Mouse (Mus musculus): ENCODE data around the gene Hoxa4.

Gene Hoxa4

GRCm38 (mm10) chr6:52177806-52178205, 13.7 kb downstream of the Hoxa4 start:
- DNase-seq = no peak

DNA sequence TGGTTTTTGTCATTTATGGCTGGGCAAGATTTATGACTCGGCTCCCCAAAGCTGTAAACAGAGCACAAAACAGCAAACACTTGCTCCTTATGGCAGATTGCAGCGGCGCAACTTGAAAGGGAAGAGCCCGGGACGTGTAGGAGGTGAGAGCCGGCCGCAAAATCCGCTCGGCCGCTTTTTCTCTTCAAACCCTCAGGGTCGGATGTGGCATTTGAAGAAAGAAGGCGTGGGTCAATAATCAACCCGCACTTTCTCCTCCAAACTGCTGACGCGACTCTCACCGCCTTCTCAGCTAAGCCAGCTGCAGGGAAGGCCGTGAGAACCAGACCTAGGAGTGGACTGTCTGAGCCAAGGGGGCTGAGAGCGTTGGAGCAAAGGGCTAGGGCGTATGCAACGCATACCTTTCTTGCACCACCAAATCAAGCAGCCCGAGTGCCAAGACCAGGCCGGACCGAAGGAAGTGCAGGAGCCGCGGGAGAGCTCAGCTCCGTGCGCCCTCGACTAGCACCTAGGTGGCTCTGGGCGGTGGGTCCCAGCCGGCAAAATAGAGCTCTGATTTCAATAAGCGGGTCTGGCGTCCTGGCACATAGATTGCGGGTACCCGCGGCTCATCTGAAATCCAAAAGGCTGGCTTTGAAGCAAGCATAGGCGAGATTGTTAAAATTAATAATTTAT, 14.4 kb downstream of the Hoxa4 start, which contains the start of gene 5730596B20Rik:
TSS of gene 5730596B20Rik (plus strand) at position 438 of the 675 bp plus-strand sequence.
- DNase-seq = no peak

DNA sequence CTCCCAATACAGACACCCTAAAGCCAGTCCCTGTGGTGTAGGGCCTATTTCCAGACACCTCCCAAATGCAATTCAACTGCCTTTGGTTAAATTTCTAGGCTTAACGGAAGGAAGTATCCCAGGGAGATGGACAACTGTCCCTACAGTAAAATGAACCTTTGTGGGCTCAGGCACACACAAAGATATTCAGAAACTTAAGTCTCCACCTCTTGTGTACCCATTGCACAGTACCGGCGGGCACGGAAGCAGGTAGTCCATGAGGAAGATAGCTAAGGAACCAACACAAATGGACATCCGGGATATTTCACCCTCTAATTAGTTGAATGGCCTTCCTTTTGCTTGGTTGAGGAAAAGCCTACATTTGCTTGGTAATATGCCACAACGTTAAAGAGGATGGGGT, 15.2 kb downstream of the Hoxa4 start:
- no peak for DNase-seq

GRCm38 (mm10) chr6:52175864-52176263, 15.7 kb downstream of the Hoxa4 start:
- no peak for DNase-seq

- no peak for DNase-seq
Observed at GRCm38 (mm10) chr6:52174968-52175751, 16.4 kb downstream of the Hoxa4 start.

DNA sequence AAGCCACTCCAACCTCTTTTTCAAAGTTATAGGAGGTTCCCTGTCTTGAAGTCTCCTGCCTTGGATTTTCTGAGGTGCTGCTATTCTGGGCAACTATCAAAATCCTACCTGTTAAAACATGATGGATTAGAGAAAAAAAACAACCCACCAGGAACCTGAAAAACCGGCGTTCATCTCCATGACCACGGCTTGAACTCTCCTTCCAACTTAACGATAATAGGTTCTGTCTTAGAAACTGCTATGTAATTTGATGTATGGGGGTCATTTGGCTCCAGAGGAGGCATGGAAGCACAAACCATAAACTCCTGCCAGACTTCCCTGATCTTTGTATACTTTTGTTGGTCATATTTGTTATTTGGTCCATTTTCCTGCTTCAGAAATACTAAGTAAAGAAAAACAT, 17.9 kb downstream of the Hoxa4 start:
- no peak for DNase-seq

- peak; percentile 66 for DNase-seq
Observed at GRCm38 (mm10) chr6:52172501-52172900, 19.1 kb downstream of the Hoxa4 start.

GRCm38 (mm10) chr6:52171938-52172337, 19.6 kb downstream of the Hoxa4 start:
- no peak for DNase-seq

- no peak for DNase-seq
Observed at GRCm38 (mm10) chr6:52171331-52171730, 20.2 kb downstream of the Hoxa4 start.

DNA sequence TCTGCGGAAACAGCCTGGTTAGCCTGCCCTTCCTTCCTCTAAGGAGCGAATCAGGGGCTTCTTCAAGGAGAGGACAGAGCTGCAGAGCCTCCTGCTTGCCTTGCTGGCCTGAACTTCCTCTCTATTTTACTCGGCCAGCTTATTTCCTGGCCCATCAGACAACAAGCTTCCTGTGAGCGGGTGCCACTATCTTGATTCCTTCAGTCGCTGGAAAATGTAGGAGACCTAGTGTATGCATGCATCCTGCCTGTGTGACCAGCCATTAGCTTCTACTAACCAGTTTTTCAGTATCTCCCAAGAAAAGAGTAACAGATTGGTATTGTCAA, 20.7 kb downstream of the Hoxa4 start:
- no peak for DNase-seq

GRCm38 (mm10) chr6:52170166-52170897, 21.2 kb downstream of the Hoxa4 start:
- no peak for DNase-seq

DNA sequence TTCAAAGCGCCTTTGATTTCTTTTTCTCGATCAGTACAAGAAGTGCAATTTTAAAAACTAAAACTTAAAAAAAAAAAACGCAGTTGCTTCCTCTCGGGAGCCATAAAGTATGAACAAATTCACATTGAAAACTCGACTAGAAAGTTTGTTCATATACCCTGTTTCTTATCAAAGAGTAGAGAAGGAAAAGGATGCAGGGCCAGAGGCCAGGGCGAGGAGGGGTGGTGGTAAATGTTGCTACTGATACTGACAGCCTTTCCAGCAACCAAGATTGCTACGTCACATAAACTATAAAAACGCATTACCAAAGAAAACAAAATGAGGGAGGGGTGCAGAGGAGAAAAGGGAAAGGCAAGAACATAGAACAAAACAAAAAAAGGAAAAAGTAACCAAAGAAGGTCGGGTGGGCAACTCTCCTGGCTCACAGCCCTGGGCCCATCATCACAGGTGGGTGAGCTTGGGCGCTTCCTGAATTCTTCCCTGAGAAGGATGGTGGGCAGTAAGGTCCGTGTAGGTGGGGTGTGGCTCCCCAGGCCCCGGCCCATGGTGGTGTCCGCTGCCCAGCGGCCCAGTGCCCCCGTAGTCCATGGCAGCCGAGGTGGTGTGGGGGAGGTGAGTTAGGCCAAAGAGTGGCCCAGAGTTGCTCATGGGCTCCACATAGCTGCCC, 21.9 kb downstream of the Hoxa4 start:
- no peak for DNase-seq

DNA sequence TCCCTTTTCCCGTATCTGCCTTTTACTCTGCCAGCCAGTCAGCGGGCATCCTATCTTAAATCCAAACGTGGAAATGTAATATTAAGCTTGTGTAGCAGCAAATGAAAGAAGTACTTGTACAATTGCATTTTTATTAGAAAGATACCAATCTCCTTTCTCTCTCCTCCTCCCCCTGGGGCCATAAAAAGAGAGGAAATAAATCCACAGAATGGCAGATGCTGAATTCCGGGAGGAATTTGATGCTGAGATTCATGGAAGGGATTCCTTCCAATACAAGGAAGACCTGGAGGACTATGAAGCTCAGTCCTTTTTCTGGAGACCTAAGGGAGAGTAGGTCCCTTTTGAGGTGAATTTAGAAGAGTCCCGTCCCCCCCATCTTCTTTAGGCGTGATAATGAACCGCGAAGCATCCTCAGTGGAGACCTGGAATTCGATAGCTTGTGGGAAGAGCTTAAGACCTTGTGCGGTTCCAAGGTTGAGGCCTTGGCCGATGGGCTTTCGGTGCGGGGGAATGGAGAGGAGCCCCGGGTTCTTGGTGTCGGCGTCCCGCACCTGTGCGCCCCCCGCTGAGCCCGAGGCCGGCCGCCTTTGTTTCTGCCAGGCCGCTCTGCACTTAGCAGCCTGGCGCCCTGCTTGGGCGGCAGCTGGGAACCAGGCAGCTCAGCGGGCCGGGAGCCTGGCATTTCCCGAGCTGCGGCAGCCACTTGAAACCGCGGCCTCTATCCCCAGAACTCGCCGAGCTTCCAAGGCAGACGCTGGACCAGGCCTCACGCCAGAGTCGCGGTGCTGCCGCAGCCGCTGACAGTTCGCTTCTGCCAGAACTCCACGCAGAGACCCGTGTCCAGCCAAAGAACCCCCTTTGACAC, 23.1 kb downstream of the Hoxa4 start:
- no peak for DNase-seq

- no peak for DNase-seq
Observed at GRCm38 (mm10) chr6:52167736-52168161, 23.8 kb downstream of the Hoxa4 start.

DNA sequence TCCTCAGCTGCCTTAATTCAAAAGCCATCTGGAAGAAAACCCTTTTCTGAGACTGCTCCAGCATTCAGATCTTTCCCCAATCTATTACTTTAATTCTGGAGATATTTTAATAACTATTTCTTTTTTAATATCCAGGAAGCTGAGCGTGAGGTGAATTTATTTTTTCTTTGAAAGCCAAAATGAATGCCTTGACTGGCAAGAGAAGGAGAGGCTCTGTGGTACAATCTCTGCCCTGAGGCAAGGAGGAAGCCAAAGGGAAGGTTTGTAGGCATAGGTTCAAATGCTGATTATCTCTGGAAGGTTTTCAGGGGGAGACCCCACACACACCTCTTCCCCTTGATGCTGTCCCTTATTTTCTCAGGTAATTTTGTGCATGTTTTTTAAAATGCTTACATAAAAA, 24.4 kb downstream of the Hoxa4 start:
- DNase-seq = no peak

- DNase-seq = no peak
Observed at GRCm38 (mm10) chr6:52166431-52167077, 25.0 kb downstream of the Hoxa4 start.

DNA sequence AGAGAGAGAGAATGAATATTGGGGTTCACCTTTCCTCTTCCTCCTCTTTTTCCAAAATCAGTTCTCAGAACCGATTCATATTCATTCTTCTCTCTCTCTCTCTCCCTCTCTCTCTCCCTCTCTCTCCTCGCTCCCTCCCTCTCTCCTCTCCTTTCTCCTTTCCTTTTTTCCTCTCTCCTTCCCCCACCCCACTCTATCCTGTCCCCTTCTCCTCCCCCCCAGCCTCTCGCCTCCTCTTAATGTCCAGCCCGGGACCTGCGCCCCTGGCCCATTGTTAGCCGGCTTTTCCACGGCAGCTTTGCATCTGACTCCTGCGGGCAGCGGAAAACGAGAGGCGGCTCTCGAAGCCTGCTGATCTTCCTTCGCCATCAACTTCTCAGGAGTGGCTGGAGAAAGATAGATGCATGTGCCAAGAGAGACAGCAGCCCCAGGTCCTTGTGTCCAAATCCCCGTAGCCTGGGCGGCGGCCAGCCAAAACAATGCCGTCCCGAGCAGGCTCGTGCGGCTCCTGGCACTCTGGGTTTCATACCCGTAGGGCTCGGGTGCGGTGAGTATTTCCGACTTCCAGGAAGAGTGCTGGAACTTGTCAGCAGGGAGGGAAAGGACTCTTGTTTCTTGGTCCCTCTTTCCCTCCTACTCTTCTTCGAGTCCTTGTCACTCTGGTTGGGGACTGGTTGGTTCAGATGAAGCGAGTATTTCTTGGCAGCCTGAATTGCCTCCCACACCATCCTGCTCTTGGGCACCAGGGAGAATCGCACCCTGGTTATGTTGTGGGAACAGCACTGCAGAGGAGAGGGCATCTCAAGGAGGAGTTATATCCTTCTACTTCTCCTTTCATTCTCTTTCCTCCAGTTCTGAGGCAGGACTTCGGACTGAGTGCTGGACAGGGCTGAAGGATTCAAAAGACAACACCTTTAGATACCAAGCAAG, 25.8 kb downstream of the Hoxa4 start:
- DNase-seq = no peak

DNA sequence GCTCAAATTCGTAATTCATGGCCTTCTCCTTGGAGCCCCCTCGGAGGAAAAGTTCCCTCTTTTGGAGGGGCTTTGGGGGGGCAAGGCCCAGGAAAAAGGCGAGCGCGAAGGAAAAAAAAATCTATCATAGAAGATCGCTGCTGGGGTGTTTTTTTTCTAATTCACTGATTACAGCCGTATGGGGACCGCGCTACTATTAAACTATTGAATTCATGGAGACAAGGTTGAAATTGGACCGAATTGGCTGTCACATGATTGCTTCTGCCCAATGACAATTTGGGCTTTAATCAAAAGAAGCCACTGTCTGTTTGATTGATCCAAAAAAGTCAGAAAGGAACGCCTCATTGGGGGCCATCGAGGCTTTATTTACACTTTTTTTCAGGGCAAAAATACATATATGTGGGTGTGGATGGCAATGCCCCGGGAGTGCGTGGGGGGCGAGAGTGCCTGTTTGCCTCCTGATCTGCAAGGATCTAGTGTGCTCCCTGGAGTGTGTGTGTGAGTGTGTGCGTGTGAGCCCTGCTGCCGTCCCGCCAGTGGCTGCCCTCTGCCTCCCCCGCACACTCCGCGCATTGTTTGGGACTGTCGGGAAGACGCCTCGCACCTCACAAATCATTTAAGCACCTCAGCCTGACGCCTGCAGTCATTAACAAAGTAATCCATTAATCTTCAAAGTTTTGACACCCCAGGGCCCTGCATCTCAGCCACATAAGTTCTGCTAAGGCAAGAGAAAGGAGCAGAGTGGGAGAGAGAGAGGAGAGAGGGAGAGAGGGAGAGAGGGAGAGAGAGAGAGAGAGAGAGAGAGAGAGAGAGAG, 26.7 kb downstream of the Hoxa4 start, which contains the start of gene Hoxa2:
TSS of gene Hoxa2 (minus strand) at position 206 of the 815 bp plus-strand sequence.
- DNase-seq = no peak

GRCm38 (mm10) chr6:52164051-52164625, 27.4 kb downstream of the Hoxa4 start:
- DNase-seq = no peak

All from retina, postnatal 1 day (tissue).